Mouse (Mus musculus) heart, postnatal 10 days (tissue): ENCODE data around the gene Rnf157. TPM values are rescaled to one million over a fixed set of nuclear protein-coding genes. Genes with fewer than 3 reads are reported as not detected.
"Not testable (repeated sequence)": the region's sequence is repeated elsewhere in the genome, so short reads cannot be mapped to it uniquely, and the experiment has no call there.

ENCODE experiments used
- DNase-seq, 2 experiments: peaks; one replicate each; pipeline ENCODE4 v3.0.0; 2021
- intact Hi-C: fragments of 180-260 bp; cut with DNase I; formaldehyde crosslinking; loops from one replicate; pipeline ENCODE4 v1.15.1; 2025
- total RNA-seq, 2 experiments: library from RNA; stranded (reverse); gene quantifications; 2 replicates each; pipeline ENCODE4 v1.2.3; 2021

The Rnf157 gene
- total RNA-seq, 2 experiments from 2014 or later: 10.0 TPM

DNA sequence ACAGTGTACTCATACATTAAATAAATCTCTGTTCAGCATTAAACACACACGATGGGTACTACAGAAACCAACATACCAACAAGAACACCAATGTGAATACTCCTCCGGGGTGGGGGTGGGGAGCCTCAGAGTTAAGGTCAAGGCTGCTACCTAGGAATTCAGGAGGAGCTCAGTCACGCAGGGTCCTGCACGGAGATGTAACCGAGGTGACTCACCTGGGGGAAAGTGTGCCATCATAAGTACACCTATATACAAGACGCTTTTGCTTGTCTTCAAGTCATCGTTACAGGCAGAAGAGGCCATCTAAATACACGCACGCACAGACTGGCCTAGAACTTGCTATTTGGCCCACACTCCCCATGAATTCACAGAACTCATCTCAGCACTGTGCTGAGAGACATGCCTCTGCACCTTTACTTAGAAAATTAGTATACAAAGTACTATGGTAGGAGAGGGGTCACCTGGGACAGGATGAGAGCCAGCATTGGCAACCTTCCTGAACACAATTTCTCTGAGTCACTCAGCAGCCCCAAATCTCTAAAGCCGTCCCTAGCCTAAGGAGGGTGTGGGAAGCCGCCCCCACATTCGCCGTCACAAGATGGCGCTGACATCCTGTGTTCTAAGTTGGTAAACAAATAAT, 23.9 kb downstream of the Rnf157 start:
- intact Hi-C loops: loop anchor here (2.0 kb wide), 1 partner anchor 58 kb away; no protein-coding TSS in a partner anchor
- peak; percentile 40 to 50 for DNase-seq

DNA sequence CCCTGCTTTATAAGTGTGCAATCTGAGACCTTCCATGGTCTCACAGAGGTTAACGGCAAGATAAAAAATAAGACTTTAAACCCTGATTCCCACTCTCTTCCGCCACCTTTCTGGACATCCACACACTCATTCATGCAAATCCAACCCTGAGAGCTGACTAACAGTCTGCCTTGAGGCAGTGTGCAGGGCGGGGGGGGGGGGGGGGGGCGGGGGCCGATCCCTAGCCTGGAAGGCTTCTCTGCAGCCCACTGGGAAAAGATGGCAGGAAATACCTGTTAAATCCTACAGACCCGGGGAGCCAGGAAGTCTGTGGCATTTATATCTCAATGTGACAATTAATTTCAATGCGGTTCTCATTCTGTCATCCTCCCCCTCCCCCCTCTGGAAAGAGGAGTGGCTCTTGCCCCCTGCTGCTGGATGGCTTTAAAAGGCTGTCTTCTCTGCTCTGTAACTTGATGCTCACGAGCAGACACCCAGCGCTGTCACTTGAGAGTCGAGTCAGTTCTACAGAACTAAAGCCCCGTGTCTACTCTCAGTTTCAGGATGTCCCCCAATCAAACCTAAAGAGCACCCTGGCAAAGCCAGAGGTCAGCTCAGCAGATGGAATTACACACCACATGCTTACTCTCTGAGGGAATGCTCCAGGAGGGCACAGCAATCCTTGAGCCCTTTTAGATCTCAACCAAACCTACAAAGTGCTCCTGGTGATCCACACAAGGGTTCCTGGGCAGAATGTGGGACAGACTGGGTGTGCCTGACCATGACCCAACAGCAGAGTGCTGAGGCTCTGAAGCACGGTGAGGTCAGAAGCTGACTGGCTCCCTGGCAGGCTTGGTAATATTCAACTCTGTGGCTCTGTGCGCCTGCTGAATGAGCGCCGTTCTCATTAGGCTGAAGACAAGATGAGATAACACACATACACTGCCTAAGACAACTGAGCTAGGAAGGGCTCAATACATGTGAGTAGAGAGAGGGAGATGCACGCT, 25.5 kb downstream of the Rnf157 start:
- intact Hi-C loops: loop anchor here (2.0 kb wide), 1 partner anchor 59 kb away; no protein-coding TSS in a partner anchor
- DNase-seq: peak; percentile 30 to 48

DNA sequence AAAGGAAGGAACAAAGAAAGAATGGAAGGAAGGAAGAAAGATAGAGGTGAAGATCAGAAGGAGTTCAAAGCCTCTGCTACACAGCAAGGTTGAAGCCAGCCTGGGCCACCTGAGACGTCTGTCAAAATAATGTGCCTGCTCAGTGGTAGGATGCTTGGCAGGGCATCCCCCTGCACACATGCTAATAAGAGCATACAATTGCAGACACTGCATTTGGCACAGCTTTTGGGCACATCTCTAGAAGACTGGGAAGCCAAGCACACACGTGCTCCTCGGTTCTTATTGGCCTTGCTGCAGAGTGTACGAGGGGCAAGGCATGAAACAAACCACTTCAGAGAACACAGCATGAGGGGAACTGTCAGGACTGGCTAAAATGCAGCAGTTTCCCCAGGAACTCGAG, 26.8 kb downstream of the Rnf157 start:
- DNase-seq: no peak
- intact Hi-C loops: no loop called here

DNA sequence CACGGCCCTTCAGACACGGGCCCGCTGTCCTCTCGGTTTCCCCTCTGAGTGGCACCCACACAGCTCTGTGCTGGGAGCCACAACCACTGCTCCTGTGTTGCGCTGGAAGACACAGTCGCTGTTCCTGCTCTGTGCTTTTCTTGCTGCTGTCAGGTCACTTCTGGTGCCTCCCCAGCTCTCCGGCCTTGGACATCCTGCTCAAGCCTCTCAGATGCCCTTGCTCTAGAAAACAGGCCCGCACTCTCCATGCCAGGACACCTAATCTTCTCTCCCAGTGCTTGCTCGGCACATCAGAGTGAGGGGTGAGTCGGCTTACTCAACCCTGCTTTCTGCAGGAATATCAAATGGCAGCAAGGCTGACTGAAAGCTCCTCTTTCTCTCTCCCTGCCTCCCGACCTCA, 28.7 kb downstream of the Rnf157 start:
- intact Hi-C loops: no loop called here
- DNase-seq: no peak

DNA sequence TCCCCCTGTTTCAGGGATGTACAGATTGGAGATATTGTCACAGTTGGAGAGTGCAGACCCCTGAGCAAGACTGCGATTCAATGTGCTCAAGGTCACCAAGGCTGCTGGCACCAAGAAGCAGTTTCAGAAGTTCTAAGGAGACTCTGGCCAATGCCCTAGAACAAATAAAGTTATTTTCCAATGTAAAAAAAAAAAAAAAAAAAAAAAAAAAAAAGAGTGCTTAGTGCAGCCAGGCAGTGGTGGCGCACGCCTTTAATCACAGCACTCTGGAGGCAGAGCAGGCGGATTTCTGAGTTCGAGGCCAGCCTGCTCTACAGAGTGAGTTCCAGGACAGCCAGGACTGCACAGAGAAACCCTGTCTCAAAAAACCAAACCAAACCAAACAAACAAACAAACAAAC, 29.8 kb downstream of the Rnf157 start:
- intact Hi-C loops, DNase-seq: not testable (repeated sequence)

DNA sequence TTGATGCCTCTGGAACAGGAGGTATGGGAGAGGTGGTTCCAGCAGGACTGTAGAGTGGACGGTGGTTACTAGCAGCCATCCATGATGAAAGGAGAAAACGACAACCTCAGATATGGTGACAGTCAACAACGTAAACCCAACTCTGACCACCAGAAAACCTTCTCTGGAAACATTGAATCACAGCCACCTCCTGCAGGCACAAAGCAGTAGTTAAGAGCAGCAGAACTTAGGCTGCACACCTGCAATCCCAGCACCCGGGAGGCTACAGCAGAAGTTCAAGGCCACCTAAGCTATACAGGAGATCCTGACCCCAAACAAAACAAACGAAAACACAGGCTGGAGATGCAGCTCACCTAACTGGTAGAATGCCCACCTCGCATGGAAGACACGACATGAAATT, 32.1 kb downstream of the Rnf157 start:
- intact Hi-C loops: no loop called here
- DNase-seq: no peak

DNA sequence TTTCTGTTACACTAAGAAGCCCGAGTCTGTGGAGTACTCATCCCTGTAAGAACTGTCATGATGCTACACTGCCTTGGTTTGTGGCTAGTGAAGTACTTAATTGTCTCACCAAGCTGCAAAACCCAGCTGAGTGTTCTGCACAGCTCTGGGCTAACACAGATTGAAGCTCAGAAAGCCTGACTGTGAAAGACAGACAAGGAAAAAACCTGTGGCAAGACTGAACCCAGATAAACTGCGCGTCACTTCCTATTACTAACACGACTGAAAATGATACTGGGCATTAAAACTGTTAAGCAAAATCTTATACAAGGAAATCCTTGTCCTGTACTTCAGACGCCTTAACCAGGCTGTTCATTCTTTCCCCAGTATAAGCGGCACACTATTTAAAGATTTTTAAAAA, 33.3 kb downstream of the Rnf157 start:
- no peak for DNase-seq
- intact Hi-C loops: no loop called here

DNA sequence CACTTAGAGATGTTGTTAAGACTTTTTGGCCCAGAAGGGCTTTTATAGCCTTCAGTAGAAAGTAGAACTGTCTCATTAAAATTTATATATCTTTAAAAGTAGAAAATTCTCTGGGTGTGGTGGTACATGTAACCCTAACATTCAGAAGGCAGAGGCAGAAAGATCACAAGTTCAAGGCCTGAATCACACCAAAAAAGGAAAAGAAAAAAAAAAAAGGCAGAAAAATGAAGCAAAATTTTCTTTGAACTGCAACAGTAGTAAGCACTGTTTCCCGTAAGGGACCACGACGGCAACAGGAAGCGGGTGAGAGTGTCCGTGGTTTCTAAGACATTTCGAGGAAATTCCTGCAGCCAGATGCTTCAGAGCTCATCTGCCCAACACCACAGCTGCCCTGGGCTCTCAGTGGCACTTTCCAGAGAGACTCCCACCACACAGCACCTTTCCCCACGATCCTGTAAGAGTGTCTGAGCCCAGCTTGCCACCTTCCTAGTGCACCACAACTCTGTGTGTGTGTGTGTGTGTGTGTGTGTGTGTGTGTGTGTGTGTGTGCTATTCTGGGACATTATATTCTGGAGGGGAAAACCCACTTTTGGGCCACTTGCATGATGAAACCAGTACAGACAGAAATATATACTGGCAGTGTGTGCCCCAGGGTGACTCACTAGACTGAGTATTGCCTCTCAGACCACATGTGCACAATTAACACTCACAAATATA, 35.7 kb downstream of the Rnf157 start:
- DNase-seq: no peak
- intact Hi-C loops: no loop called here

DNA sequence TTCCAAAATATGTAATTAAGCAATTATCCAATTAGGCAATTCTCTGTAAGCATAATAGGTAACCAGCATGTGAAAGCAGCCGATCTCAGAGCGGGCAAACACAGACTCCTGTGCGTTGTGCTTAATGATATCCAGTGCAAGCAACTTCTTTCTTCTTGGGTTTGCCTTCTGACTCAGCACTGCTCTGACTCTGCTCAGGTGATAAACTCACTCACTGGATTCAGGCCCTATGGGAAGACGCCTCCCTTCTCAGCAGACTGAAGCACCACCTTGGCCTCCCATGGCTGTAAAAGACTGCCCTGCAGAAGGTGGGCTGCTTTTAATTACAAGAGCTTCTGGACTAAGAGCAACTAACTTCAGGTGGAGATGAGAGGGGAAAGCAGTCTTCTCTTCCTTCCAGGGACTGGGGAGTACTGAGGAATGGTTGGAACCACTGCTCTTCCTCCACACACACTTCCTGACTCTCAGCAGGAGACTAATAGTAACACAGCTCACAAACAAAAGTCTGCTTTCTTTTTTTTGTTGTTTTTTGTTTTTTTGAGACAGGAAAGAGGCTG, 40.9 kb downstream of the Rnf157 start:
- intact Hi-C loops: no loop called here
- DNase-seq: no peak

DNA sequence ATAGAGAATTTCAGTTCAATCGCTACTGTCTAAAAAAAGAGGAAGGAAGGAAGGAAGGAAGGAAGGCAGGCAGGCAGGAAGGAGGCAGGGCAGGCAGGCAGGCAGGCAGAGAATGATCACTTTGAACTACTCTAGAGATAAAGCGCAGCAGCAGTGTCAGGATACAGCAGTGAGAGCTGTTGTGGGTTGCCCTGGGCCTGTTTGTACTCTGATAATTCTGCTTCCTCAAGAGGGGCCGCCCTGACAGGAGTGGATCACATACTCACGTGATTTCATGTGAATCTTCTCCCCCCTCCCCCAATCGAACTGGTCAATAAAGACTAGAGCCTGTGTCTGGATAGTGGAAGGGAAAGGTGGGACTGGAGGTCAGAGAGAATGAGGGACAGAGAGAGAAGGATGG, 43.2 kb downstream of the Rnf157 start:
- no peak for DNase-seq
- intact Hi-C loops: no loop called here

DNA sequence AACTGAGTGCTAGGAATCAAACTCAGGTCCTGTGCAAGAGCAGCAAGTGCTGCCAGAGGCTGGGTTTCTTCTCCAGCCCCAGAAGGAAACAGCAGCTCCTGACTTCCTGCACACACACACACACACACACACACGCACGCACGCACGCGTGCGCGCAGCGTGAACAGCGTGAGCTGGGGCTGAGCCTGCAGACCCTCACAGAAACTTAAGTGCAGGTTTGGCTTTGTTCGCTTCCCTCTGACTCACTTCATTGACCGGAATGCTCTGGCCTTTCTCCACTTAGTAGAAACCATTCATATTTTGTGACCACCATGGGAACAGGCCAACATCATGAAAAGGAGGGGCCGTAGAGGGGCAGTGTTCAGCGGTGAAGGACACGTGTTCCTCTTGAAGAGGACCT, 43.8 kb downstream of the Rnf157 start:
- DNase-seq: no peak
- intact Hi-C loops: no loop called here

DNA sequence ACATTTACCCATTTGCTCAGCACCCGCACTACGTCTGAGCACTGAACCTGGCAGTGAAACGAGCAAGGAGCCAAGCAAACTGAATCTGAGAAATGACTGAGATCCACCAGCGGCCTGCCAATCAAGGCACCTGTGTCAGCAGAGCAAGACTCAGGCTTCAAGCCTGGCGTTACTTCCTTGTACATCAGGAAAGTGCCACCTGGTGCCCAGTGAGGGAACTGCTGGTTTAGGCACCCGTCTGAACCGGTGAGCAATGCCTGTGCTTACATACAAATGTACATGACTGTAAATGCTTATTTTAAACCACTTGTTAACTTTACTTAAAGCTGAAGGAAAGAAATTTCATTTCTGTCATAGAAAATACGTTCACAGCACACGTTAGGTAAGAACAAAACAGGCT, 44.7 kb downstream of the Rnf157 start:
- DNase-seq: peak; percentile 82 to 86
- intact Hi-C loops: loop anchor here (1.0 kb wide), 1 partner anchor 49 kb away; no protein-coding TSS in a partner anchor

DNA sequence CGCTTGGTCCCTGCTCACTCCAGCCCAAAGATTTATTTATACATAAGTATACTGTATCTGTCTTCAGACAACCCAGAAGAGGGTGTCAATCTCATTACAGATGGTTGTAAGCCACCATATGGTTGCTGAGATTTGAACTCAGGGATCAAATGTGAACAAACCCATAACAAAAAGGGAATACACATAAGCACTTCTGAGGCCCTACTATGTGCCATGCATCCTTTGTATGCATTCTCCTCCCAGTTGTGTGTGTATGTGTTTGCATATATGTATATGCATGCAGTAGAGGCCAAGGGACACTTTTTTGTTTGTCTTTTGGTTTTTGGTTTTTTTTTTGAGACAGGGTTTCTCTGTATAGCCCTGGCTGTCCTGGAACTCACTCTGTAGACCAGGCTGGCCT, 46.2 kb downstream of the Rnf157 start:
- DNase-seq: no peak
- intact Hi-C loops: no loop called here

DNA sequence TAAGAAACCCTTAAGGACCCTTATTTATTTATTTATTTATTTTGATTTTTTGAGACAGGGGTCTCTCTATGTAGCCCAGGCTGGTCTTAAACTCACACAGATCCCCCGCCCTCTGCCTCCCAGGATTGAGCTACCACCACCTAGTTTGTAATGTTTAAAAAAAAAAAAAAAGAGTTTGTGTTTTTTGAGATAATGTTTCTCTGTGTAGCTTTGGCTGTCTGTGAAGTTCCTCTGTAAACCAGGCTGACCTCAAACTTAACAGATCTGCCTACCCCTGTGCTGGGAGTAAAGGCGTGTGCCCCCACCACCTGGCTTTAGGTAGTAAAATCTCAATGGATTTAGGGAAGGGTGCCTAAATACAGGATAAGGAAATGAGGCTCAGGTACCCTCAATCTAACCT, 46.7 kb downstream of the Rnf157 start:
- intact Hi-C loops: no loop called here
- DNase-seq: no peak

DNA sequence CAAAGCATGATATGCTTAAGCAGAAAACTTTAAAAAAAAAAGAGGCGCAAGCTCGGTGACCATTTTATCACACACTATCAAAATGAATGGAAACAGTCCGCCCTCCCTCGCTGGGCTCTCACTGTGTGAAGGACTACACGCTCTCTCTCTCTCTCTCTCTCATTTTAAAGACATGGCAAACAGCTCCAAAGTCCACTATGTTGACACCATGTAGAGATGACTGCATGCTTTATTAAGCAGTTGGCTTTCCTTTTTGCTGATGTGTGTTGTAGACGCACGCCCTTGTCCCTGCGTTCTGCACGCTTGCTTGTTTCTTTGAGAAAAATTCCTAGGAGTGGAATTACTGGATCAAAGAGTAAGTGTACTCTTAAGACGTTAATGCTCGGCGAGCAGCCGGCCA, 47.4 kb downstream of the Rnf157 start:
- intact Hi-C loops: no loop called here

DNA sequence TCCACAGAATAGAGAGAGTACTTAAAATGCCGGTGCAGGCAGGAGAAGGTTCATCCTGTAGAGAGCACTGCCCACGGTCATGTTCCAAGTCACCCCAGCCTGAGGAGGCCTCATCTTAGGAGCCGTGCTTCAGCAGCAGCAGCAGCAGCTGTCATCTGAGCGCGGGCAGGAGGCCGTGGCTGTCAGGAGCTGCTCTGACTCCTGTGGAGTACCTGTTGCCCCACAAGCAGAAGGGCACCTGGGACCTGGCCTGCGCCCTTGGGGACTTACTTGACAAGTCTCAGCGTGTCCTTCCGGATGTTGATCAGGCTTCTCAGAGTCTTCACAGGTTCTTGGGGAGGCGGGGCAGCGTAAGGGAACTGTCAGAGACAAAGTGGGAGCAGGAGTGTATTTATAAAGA, 50.8 kb downstream of the Rnf157 start:
- intact Hi-C loops: no loop called here
- no peak for DNase-seq

More for the DNA sequence above, 47.4 kb downstream of the Rnf157 start:
- DNase-seq: no peak

DNA sequence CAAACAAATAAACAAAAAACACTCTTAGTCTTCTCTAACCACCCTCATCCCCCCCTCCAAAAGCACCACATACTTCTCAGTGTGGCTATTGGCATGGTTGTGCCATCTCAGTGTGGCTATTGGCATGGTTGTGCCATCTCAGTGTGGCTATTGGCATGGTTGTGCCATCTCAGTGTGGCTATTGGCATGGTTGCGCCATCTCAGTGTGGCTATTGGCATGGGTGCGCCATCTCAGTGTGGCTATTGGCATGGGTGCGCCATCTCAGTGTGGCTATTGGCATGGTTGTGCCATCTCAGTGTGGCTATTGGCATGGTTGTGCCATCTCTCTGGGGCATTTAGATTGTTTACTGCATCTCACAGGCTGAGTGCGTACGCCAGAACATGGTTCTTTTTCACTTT, 51.9 kb downstream of the Rnf157 start:
- DNase-seq, intact Hi-C loops: not testable (repeated sequence)

DNA sequence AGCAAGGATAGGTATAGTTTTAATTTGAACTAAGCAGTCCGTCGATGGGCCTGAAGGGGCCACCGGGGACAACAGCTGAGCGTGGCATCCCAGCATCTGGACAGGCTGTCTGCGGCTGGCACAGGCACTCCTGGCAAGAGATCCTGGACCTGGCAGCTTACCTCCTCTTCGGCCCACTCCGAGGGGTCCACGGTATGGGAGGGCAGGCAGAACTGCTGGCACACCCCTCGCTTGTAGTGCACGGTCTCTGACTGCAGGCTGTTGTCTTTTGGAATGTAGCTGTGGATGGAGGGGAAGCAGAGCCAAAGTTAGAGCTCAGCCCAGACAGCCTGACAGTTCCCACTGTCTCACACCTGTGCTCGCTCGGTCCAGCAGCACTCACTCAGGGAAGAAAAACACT, 53.2 kb downstream of the Rnf157 start:
- intact Hi-C loops: no loop called here

DNA sequence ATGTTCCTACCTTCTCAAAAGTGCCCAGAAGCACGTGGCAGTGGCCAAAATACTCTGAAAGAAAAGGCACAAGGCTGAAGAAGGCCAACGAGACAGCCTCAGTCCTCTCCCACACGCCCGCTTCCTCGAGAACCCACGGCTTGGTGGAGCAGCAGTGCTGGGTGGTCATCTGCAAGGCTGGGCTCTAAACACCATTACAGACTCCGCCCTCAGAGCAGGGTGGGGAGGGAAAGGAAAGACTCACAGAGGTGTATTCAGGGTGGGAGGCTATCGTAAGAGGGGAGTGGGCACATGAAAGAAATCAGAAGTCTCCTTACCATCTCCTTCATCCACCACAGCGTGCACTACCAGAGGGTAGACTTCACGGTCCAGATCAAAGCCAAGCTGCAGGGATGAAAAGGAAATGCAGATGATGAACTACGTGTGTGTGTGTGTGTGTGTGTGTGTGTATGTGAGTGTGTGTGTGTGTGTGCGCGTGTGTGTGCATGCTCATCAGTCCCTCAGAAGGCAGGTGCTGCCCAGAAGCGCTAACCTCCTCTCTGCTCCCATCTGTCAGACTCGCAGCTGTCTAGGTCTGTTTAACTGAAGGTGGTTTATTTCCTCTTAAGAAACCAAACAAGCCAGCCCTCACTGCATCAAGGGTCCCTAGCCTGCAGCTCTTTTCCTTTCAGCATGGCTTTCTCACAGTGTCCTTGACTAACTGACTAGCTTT, 53.8 kb downstream of the Rnf157 start:
- DNase-seq: no peak
- intact Hi-C loops: no loop called here

More for the DNA sequence above, 53.2 kb downstream of the Rnf157 start:
- no peak for DNase-seq

DNA sequence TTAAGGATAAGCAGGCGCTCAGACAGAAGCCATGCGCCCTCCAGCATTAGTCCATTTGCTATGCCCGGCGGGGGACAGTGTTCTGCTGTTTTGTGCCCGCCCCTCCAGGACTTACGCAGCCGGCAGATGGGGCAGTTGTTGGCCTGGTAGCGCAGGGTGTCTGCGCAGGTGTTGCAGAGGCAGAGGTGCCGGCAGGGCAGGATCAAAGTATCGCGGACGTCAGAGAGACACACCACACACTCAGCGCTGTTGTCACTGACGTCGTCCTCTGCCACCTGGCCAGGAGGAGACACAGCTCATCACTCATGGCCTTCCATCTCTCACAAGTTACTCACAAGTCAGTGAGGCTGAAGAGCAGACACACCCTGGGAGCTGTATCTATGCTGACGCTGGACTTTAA, 58.3 kb downstream of the Rnf157 start:
- intact Hi-C loops: no loop called here
- no peak for DNase-seq
